Mouse (Mus musculus) hindbrain, embryonic 10.5 days (tissue): Measurements from ENCODE around the gene P2rx7. TPM values are rescaled to one million over a fixed set of nuclear protein-coding genes. Genes with fewer than 3 reads are reported as not detected.

Experiments used
- DNase-seq: peaks from one replicate; pipeline ENCODE4 v3.0.0-alpha.2; 2017; ENCODE audit warnings: low spot score
- H3K27ac ChIP-seq: fragments of 300-500 bp; sonication (generic); 2 replicates; pipeline ENCODE4 v1.5.1; 2016; ENCODE audit warnings: mild to moderate bottlenecking, moderate library complexity
- H3K27me3 ChIP-seq: fragments of 300-500 bp; sonication (generic); 2 replicates; pipeline ENCODE4 v1.6.1; 2016; ENCODE audit warnings: mild to moderate bottlenecking; ENCODE audit not compliant: poor library complexity, insufficient read depth, severe bottlenecking
- H3K36me3 ChIP-seq: fragments of 300-500 bp; sonication (generic); 2 replicates; pipeline ENCODE4 v1.6.1; 2016; ENCODE audit warnings: mild to moderate bottlenecking, moderate library complexity
- H3K4me1 ChIP-seq: fragments of 300-500 bp; sonication (generic); replicated peaks from 2 replicates; pipeline ENCODE4 v1.6.1; 2016; ENCODE audit warnings: mild to moderate bottlenecking
- H3K4me3 ChIP-seq: fragments of 300-500 bp; sonication (generic); 2 replicates; pipeline ENCODE4 v1.5.1; 2016; ENCODE audit warnings: mild to moderate bottlenecking, moderate library complexity
- H3K9me3 ChIP-seq: fragments of 300-500 bp; sonication (generic); 2 replicates; pipeline ENCODE4 v1.6.1; 2016; ENCODE audit warnings: mild to moderate bottlenecking, moderate library complexity
- WGBS: fragments of 180-500 bp; shearing (Covaris S2); methylation state at CpG from one replicate; pipeline ENCODE4 v1.1.7; 2016; 5-methylcytosine and 5-hydroxymethylcytosine counted together
- polyA plus RNA-seq: library from polyadenylated mRNA; unstranded; fragments of >200 nt; fragmentation: Nextera tagmentation; extraction: Ambion mirVana; gene quantifications from 2 replicates; pipeline ENCODE4 v1.2.1, GENCODE M21; 2016

P2rx7 gene
- polyA plus RNA-seq, 1 experiment from 2014 or later, result 2.1 TPM

GRCm38 (mm10) chr5:122702156-122702555, 58.4 kb downstream of the P2rx7 start:
- Histone ChIP-seq H3K4me3 (no peak overlapping the region), H3K27me3 (0 out of 2 replicates have a peak, but pooled peaks cover 6% of the 10 kb centered on the region)

GRCm38 (mm10) chr5:122703574-122703973, 59.9 kb downstream of the P2rx7 start:
- Histone ChIP-seq H3K4me1 (peaks cover 18% of the 10 kb centered on the region), H3K27ac (no peak overlapping the region), H3K36me3 (no peaks in the 10 kb centered on the region), H3K4me3 (no peak overlapping the region), H3K27me3 (0 out of 2 replicates have a peak, but pooled peaks cover 6% of the 10 kb centered on the region), H3K9me3 (no peaks in the 10 kb centered on the region)
- DNase-seq, result no peak
- 80% methylated on average over 2 of the region's 2 CpGs for WGBS

More at GRCm38 (mm10) chr5:122702156-122702555, 58.4 kb downstream of the P2rx7 start:
- Histone ChIP-seq H3K4me1 (peaks cover 8% of the 10 kb centered on the region), H3K27ac (no peak overlapping the region), H3K9me3 (no peaks in the 10 kb centered on the region), H3K36me3 (no peaks in the 10 kb centered on the region)
- WGBS, result 84% methylated on average over 6 of the region's 6 CpGs
- no peak for DNase-seq

- Histone ChIP-seq H3K27me3 (0 out of 2 replicates have a peak, but pooled peaks cover 6% of the 10 kb centered on the region), H3K9me3 (no peaks in the 10 kb centered on the region), H3K36me3 (no peaks in the 10 kb centered on the region), H3K4me3 (no peak overlapping the region), H3K27ac (no peak overlapping the region), H3K4me1 (peaks cover 18% of the 10 kb centered on the region)
- DNase-seq, result no peak
- WGBS, result 90% methylated on average over 4 of the region's 4 CpGs
Observed at GRCm38 (mm10) chr5:122704571-122704970, 60.9 kb downstream of the P2rx7 start.

GRCm38 (mm10) chr5:122705174-122705573, 61.5 kb downstream of the P2rx7 start:
- WGBS, result 86% methylated on average over 3 of the region's 3 CpGs
- DNase-seq, result no peak
- no peaks in the 10 kb centered on the region for H3K36me3 ChIP-seq
- H3K9me3 ChIP-seq, result no peaks in the 10 kb centered on the region
- 0 out of 2 replicates have a peak, but pooled peaks cover 6% of the 10 kb centered on the region for H3K27me3 ChIP-seq
- no peak overlapping the region for H3K4me3 ChIP-seq
- H3K27ac ChIP-seq, result no peak overlapping the region
- peaks cover 18% of the 10 kb centered on the region for H3K4me1 ChIP-seq

GRCm38 (mm10) chr5:122706917-122707275, 63.2 kb downstream of the P2rx7 start:
- no peaks in the 10 kb centered on the region for H3K9me3 ChIP-seq
- DNase-seq, result no peak
- H3K4me3 ChIP-seq, result peak overlapping the region; percentile 78
- 37% methylated on average over 5 of the region's 5 CpGs for WGBS
- H3K27me3 ChIP-seq, result 0 out of 2 replicates have a peak, but pooled peaks cover 6% of the 10 kb centered on the region
- H3K36me3 ChIP-seq, result no peaks in the 10 kb centered on the region
- H3K4me1 ChIP-seq, result peaks cover 18% of the 10 kb centered on the region
- peak overlapping the region; percentile 91 for H3K27ac ChIP-seq

- WGBS, result 1% methylated on average over 66 of the region's 66 CpGs
- Histone ChIP-seq H3K4me3 (peak within 1 kb of the TSS; percentile 78), H3K27me3 (0 out of 2 replicates have a peak, but pooled peaks cover 6% of the 10 kb centered on the region), H3K9me3 (no peaks in the 10 kb centered on the region), H3K4me1 (peaks cover 18% of the 10 kb centered on the region), H3K36me3 (no peaks in the 10 kb centered on the region), H3K27ac (peak within 1 kb of the TSS; percentile 91)
- DNase-seq, result peak; percentile 80
Observed at GRCm38 (mm10) chr5:122707276-122708181, 63.8 kb downstream of the P2rx7 start, which contains the start of gene P2rx4. Gene P2rx4 (plus strand): TSS chr5:122707544.

- no peak for DNase-seq
- H3K4me1 ChIP-seq, result peaks cover 18% of the 10 kb centered on the region
- H3K27ac ChIP-seq, result no peak overlapping the region
- 87% methylated on average over 6 of the region's 6 CpGs for WGBS
- no peak overlapping the region for H3K4me3 ChIP-seq
- H3K9me3 ChIP-seq, result 0 out of 2 replicates have a peak, but pooled peaks cover 5% of the 10 kb centered on the region
- 0 out of 2 replicates have a peak, but pooled peaks cover 6% of the 10 kb centered on the region for H3K27me3 ChIP-seq
- H3K36me3 ChIP-seq, result no peaks in the 10 kb centered on the region
Observed at GRCm38 (mm10) chr5:122708819-122709218, 65.1 kb downstream of the P2rx7 start.

- no peak for DNase-seq
- Histone ChIP-seq H3K27me3 (no peaks in the 10 kb centered on the region), H3K36me3 (no peaks in the 10 kb centered on the region), H3K9me3 (0 out of 2 replicates have a peak, but pooled peaks cover 7% of the 10 kb centered on the region), H3K4me1 (no peaks in the 10 kb centered on the region), H3K4me3 (no peak overlapping the region), H3K27ac (no peak overlapping the region)
- 74% methylated on average over 1 of the region's 1 CpGs for WGBS
Observed at GRCm38 (mm10) chr5:122715723-122716122, 72.0 kb downstream of the P2rx7 start.

- 90% methylated on average over 2 of the region's 2 CpGs for WGBS
- Histone ChIP-seq H3K9me3 (0 out of 2 replicates have a peak, but pooled peaks cover 7% of the 10 kb centered on the region), H3K36me3 (no peaks in the 10 kb centered on the region), H3K27me3 (no peaks in the 10 kb centered on the region), H3K4me1 (no peaks in the 10 kb centered on the region), H3K27ac (no peak overlapping the region), H3K4me3 (no peak overlapping the region)
- no peak for DNase-seq
Observed at GRCm38 (mm10) chr5:122716793-122717192, 73.1 kb downstream of the P2rx7 start.

GRCm38 (mm10) chr5:122718400-122718799, 74.7 kb downstream of the P2rx7 start:
- Histone ChIP-seq H3K36me3 (no peaks in the 10 kb centered on the region), H3K27ac (no peak overlapping the region), H3K27me3 (no peaks in the 10 kb centered on the region), H3K4me1 (no peaks in the 10 kb centered on the region), H3K4me3 (no peak overlapping the region), H3K9me3 (0 out of 2 replicates have a peak, but pooled peaks cover 2% of the 10 kb centered on the region)
- WGBS, result 88% methylated on average over 7 of the region's 7 CpGs
- DNase-seq, result no peak

- WGBS, result 95% methylated on average over 8 of the region's 8 CpGs
- Histone ChIP-seq H3K9me3 (0 out of 2 replicates have a peak, but pooled peaks cover 2% of the 10 kb centered on the region), H3K27me3 (no peaks in the 10 kb centered on the region), H3K36me3 (no peaks in the 10 kb centered on the region), H3K27ac (no peak overlapping the region), H3K4me1 (no peaks in the 10 kb centered on the region), H3K4me3 (no peak overlapping the region)
- no peak for DNase-seq
Observed at GRCm38 (mm10) chr5:122719168-122719567, 75.5 kb downstream of the P2rx7 start.

GRCm38 (mm10) chr5:122725453-122725852, 81.7 kb downstream of the P2rx7 start:
- no peak overlapping the region for H3K4me3 ChIP-seq
- H3K36me3 ChIP-seq, result peaks cover 4% of the 10 kb centered on the region
- no peak for DNase-seq
- no peaks in the 10 kb centered on the region for H3K9me3 ChIP-seq
- H3K4me1 ChIP-seq, result no peaks in the 10 kb centered on the region
- H3K27me3 ChIP-seq, result no peaks in the 10 kb centered on the region
- H3K27ac ChIP-seq, result no peak overlapping the region
- 87% methylated on average over 13 of the region's 13 CpGs for WGBS

GRCm38 (mm10) chr5:122726068-122726467, 82.4 kb downstream of the P2rx7 start:
- WGBS, result 26% methylated on average over 7 of the region's 7 CpGs
- no peak overlapping the region for H3K27ac ChIP-seq
- DNase-seq, result peak; percentile 64
- H3K4me1 ChIP-seq, result no peaks in the 10 kb centered on the region
- H3K4me3 ChIP-seq, result no peak overlapping the region
- H3K27me3 ChIP-seq, result no peaks in the 10 kb centered on the region
- no peaks in the 10 kb centered on the region for H3K9me3 ChIP-seq
- H3K36me3 ChIP-seq, result peaks cover 7% of the 10 kb centered on the region
